Mouse (Mus musculus) hindbrain, embryonic 12.5 days (tissue): ENCODE results near the gene Fbxo28. TPM values are rescaled to one million over a fixed set of nuclear protein-coding genes. Genes with fewer than 3 reads are reported as not detected.

Source experiments
- polyA plus RNA-seq: library from polyadenylated mRNA; unstranded; fragments of >200 nt; fragmentation: Nextera tagmentation; extraction: Ambion mirVana; gene quantifications from 2 replicates; pipeline ENCODE4 v1.2.1, GENCODE M21; 2016

The Fbxo28 gene
- polyA plus RNA-seq, 1 experiment from 2014 or later: 35.9 TPM

Other genes with a start within 250 kb of the Fbxo28 start
- gene Srp9, start 216.9 kb downstream of the Fbxo28 start, polyA plus RNA-seq: 158 and 167 TPM in 2 replicates
- not detected in 2 replicates for gene Vmn1r1, start 177.1 kb downstream of the Fbxo28 start, polyA plus RNA-seq
- 70.2 and 70.6 TPM in 2 replicates for gene Degs1, start 58.8 kb downstream of the Fbxo28 start, polyA plus RNA-seq
- 31.9 and 32.7 TPM in 2 replicates for gene Trp53bp2, start 67.5 kb upstream of the Fbxo28 start, polyA plus RNA-seq
- gene Capn2, start 176.0 kb upstream of the Fbxo28 start, polyA plus RNA-seq: 136 and 138 TPM in 2 replicates
- not detected in 2 replicates for gene Capn8, start 223.4 kb upstream of the Fbxo28 start, polyA plus RNA-seq